Mouse (Mus musculus) thymus, postnatal 10 days (tissue): ENCODE results near the gene Klf5.

ENCODE experiments used
- DNase-seq, 2 experiments: peaks; one replicate each; pipeline ENCODE4 v3.0.0; 2021; ENCODE audit warnings: low spot score in 2 of 2

Klf5 gene

DNA sequence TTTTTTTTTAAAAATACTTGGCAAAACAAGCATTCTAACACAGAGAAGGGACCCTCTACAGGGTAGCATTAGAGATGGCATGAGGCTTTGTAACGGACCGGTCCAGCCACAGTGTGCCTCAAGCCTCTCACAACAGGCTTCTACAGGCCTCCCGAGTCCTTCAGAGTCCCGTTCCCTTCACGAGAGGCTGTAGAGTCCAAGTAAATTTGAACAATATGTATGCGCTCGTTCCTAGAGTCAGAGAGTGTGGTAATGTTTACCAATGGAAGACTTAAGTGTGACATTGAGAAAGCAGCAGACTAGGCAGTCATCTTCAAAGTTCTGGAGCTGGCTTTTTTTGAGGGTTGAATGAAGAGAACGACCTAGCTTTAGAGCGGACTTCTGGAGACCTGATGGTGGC is 11.1 kb downstream of the Klf5 start:
- no peak for DNase-seq

DNA sequence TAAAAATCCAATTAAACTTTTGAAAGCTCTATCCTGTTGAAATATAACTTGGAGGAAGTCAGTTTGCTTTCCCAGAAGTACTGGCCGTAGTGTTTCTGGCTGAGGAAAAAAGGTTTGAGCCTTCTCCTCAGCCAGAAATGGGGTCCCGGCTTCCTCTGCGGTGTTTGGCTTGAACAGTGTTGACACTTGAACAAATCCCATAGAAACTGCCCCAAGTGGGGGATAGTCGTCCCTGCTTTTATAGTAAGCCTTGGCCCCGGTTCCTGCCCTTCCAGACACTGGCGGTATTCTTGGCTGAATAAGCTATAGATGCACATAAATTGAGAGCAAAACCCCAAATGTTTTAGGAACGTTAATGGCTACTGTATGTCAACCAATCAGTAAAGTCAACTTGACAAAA is 11.9 kb downstream of the Klf5 start:
- DNase-seq: no peak

DNA sequence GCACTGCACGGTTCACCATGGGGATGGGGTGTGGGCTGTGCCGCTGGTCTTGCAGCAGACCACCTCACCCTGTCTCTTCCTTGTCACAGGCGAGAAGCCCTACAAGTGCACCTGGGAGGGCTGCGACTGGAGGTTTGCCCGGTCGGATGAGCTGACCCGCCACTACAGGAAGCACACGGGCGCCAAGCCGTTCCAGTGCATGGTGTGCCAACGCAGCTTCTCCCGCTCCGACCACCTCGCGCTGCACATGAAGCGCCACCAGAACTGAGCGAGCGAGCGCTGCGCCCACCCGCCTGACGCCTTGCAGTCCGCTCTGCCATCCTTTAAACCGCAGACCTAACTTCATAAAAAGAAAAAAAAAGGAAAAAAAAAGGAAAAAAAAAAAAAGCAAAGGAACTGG is 14.6 kb downstream of the Klf5 start:
- DNase-seq: no peak

DNA sequence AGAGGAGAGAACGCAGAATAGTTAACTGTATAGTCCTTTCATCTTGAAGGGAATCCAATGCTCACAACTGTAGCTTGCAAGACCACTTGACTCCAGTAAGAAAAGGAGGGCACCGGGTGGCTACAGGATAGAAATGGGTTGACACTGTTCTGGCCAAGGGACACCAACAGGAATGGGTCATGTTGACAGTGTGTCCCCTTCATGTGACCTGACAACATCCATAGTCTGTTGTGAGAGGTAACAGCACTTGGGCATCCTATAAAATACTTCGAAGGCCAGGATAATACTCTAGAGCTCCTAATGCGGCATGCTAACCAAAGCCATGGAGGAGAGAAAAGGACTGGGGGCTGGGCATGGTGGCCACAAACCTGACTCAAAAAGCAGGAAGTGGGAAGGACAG is 17.8 kb downstream of the Klf5 start:
- no peak for DNase-seq

DNA sequence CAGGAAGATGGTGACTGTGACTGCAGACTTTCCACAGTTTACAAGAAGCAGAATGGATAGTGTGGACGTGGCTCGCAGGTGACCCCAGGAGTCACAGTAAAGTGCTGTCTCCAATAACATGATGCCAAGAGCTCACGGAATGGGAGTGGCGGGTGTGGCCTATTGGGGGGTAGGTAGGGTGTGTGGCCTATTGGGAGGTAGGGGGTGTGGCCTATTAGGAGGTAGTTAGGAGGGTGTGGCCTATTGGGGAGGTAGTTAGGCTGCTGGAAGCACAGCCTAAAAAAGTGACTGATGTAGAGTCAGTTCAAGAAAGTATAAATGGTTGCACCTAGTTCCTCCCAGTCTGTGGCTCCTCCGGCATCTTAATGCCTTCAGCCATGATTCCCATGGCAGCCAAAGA is 22.2 kb downstream of the Klf5 start:
- no peak for DNase-seq

DNA sequence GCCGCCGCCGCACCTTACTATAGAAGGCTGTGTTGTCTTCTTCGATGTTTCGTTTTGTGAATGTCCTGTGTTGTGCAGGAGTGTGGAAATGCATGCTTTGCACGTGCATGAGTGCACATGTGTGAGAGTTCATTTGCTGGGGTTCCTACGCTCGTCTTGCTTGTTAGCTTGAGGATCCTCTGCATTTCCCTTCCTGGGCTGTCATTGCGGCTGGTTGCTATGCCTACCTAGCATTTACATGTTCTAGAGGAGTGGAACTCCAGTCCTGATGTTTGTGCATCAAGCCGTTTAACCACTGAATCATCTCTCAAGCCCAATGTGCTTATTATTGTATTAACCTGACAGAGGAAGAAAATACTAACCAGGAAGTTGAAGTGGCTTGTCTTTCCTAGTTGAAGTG is 24.9 kb downstream of the Klf5 start:
- DNase-seq: no peak

DNA sequence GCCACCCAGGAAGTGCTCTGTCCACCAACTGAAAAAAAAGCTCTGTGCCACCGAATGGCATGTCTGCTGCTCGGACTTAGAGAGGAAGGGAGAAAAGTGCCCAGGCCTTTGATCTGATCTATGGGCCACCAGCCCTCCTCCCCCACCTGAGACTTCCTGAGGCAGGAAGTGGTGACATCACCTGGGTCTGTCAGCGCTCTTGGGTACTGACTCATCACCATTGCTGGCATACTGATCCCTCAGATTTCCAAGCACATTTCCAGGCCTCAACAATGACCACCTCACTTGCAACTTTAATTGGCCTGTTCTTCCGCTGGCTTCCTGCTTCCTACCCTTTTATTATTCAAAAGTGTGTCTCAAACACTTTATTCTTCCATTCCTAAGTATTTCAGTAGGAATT is 26.0 kb downstream of the Klf5 start:
- DNase-seq: no peak

DNA sequence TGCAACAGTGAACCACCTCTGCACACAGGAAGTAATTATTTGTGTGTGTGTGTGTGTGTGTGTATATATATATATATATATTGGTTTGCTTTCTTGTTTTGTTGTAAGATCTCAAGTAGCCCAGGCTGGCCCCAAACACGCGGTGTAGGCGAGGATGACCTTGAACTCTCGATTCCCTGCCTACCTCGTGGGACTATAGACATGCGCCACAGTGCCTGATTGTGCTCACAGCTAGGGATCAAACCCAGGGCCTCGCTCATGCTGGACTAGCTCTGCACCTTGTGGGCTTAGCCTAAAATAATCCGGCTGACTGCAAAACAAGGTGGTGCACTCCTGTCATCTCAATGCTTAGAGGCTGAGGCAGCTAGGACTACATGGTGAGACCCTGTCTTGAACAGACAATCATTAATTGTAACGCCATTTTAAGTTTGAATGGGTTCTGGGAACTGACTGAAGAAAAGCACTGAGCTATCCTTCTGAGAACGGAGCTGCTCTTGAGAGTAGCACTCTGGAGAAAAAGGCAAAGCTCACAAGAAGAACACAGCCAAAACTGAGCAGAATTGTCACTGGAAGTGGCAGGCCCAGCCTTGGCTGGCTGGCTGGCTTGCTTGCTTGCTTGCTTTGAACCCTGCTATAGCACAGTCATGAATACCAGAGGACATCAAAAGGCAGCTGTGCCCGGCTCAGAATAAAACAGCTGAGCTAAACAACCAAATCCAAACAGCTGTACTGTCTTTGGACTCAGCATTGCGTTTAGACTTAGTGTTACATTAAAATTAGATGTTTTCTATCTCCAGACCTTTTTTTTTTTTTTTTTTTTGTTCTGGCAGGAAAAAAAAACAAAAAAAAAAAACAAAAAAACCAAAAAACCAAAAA is 27.3 kb downstream of the Klf5 start:
- no peak for DNase-seq

DNA sequence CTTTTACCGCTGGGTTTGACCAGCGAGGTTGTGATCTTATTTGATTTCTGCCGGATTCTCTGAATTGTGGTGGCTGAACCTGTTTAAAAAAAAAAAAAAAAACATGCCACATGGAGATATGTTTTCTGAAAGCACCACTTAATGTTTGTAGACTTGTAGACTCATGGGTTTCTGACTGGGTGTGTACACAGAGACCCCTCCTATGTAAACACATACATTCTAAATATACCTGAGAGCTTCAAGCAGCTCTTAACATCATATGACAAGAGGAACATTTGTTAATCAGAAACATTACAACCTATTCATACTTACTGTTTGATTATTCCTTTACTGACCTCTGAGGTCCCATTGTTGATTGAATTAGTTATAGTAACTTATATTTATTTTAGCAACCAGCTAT is 38.1 kb downstream of the Klf5 start:
- no peak for DNase-seq

DNA sequence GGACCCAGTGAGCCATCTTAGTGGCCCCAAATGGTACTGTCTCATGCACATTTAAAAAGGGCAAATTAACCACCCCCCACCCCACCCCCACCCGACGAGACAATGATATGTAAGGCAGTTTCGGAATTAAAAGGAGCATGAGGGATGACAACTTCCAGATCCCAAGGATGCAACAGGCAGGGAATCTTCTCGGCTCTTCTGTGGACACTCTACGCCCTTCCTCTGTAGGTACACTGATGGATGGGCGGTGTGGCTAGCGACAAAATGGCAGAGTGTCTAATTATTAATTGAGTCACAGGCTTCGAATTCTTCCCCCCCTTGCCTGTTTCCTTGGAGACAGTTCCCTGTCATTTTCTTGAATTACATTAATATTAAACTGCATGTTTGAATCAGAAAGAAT is 40.5 kb downstream of the Klf5 start:
- DNase-seq: no peak

DNA sequence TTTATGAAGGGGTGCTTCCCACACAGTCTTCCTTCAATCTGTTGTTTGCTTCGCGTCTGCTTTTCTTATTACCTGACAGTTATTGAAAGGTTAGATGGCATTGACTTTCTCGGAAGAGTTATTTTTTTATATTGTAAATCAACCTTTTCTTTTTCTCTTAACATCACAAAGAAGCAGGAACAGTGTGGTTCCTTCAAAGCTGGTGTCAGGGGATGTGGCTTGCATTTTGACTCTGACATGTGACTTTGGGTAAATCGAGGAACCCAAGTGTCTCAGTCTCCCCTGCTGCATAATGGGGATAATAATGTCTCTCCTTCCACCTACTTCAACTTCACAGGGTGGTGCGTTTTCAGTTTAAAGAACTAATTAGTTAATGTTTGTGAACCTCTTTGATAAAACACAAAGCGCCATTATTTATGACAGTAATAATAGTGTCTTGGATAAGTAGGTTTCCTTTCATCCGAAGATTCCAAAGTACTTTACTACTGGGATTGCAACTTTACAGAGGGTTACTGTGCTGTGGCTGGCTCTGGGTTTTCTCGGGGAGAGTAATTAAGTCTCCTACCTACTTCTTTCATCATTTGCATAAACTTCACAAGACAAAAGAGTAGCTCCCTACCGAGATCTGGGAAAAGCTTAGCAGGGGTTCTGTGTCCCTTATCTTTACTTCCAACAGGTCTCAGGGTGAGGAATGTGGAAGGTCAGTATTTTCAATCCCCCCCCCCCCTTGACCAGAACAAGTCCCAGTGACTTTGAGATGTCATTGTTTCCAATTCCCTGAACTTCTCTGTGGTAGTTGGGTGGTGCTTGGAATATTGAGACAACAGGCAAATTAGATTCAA is 41.4 kb downstream of the Klf5 start:
- DNase-seq: no peak

DNA sequence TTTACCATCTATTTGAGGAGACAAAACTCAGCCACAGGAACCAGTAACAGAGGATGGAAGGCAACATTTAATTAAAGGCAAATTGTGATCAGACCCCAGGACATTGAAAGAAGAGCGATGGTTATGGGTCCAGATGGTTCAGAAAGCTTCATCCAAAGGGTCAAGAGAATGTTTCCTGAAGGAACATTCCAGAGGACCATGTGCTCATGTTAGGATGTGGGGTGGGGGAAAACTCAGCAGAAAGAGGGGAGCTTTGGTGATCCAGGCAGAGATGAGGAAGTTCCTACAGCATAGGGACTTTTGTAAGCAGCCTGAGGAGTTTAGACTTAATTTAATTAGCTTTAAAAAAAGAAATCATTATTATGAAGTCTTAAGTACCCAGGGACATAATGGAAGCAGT is 42.2 kb downstream of the Klf5 start:
- DNase-seq: no peak

DNA sequence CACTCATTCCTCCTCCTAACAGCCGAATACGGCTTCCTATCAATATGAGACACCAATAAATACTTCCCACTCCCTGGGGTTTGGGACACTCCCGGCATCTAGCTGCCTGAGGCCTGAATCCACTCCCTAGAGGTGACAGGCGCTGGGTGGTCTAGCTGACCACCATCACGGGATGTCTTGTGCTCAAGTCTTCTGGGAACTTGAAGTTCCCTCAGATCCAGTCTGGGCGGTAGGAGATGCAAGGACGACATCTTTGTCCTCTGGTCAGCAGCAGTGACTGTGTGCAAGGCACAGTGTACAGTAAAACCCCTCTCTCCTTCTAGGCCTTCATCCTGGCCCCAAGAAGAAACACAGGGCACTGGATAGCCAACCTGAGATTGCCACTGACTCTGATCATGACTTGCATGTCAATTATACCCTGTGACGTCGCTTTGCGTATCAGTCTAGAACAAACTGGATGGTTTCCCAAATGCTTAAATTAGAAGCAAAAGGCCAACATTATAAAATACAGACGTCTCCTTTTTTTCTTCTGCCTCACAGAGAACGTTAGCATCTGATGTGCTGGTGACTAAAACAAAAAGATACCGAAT is 49.8 kb downstream of the Klf5 start:
- DNase-seq: no peak

DNA sequence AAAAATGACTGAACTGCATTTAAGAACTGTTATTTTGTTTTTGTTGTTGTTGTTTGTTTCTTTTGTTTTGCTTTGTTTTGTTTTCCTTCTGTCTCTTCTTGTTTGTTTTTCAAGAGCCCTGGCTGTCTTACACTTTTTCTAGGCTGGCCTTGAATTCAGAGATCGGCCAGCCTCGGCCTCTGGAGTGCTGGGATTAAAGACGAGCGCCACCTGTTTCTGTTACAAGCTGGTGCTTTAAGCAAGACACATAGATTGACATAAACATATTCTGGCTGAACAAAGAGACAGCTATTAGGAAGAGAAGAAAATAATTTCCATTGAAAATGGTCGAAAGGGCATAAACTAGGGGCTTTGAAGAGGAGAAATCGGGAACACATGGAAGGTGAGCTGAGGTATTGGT is 51.1 kb downstream of the Klf5 start:
- DNase-seq: no peak

DNA sequence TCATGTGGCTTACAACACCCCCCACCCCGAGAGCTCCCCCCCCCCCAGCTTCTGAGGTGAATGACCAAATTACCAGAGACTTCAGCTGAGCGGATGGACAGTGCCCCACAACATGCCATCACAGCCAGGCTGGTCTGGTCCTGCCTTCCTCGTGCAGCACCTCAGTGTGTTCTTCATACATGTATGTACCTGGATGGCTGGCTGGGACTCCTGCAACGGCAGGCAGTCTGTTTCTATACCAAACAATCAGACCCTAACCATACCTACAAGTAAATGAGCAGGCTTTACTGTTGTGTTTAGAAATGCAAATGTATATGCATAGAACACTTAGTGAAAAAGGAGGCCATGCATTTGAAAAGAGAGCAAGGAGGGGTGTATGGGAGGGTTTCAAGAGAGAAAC is 54.5 kb downstream of the Klf5 start:
- no peak for DNase-seq

DNA sequence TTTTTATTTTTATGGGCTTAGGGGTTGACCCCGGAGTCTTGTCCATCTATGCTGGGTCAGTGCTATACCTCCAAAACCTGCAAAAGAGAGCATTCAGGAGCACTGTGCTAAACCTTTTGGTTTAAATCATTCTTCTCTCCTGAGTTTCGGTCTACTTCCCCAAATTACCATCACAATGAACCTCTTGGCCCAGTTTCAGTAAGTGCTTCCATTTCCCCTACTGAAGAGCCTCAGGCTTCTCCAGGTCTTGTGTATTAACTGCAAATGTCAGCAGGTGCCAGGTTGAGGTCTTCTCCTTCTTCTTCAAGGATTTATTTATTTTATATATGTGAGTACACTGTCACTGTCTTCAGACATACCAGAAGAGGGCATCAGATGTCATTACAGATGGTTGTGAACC is 55.6 kb downstream of the Klf5 start:
- DNase-seq: no peak

DNA sequence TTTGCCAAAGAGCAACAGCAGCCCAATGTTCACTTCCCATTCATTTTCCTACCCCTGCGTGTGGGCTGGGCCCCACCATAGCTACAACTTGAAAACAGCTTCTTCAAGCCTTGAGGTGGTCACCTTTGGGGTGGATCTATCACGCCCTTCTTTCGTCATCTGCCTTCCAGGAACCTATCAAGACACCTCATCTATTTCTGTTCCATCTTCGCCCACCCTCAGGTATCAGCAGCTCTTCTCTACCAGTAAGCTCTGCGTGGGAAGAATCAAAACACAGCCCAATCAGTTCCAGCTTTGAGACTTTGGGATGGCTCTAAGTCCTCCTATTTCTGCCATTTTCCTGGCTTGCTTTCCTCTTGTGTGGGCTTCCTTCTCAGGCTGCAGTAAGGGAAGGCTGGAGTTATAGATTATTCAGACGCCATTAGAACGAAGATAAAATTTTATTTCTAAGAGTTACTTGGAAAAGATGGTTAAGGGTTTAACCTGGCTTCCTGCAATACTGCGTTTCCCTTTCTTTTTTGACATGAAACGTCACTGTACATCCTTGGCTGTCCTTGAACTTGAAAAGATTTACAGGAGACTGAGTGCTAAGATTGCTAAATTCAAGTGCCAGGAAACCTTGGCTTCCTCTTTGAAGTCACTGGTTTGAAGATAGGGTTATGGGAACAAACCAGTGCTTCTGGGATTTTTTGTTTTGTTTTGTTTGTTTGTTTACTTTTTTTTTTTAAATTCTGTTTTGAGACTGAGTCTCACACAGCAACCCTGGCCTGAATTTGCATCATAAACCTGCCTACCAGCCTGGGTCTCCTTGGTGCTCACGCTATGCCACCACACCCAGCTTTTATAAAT is 56.5 kb downstream of the Klf5 start:
- no peak for DNase-seq

DNA sequence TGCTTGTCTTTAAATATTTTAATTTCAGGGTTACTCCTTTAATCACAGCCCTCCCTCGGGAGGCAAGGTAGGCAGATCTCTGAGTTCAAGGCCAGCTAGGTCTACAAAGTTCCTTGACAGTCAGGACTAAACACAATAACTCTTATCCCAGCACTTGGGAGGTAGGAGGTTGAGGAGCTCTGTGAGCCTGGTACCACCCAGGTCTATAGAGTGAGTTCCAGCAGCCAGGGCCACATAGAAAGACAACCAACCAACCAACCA is 57.0 kb downstream of the Klf5 start:
- no peak for DNase-seq

DNA sequence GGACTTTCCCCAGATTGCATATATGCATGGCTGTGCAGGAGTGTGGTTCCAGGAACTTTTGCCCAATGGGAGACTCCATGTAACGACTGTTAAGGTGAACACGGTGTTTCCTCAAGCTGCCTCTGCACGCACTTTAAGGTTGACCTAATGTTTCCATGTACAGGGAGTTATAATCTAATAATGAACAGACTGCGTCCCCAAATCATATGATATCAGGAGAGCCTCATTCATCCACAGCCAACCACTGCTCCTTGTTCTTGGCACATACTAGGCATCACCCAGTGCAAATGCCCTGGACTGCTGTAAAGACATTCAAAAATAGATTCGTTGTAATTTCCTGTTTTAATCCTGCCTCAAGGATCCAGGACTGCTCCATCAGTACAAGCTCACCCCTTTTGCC is 64.5 kb downstream of the Klf5 start:
- no peak for DNase-seq

DNA sequence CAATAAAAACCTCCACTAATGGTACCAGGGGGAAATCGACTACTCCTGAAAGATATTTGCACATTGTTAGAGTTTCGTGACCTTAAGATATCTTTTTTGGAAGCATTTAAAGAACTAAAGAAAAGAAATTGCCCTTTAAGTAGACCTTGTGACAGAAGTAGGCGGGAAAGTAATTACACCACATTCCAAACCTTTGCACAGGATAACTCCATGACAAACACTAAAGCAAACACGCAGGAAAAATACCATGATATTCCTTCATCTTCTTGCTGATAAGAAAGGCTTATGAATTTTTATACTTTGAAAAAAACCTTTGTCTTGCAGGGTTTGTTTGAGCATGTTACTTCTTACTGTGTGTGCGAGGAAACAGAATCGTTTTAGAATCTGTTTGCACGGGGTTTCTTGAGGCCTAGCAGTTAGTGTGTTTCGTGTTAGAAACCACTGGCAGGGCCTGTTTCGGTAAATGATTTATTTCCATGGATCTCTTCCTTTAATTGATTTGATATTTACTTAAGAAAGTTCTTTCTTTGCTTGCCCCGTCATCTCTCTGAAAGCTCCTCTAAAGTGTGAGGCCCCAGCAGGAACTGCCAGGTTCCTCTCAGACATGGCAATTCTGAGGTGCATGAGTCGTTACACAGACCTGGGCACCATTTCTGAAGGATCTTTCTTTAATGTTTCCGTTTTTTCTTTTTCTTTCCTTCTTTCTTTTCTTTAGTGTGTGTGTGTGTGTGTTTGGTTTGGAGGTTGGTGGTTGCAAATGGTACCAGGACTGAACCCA is 65.7 kb downstream of the Klf5 start:
- DNase-seq: no peak
